19 mouse cellular contexts compared by ENCODE assay signal in the genomic region with DNA sequence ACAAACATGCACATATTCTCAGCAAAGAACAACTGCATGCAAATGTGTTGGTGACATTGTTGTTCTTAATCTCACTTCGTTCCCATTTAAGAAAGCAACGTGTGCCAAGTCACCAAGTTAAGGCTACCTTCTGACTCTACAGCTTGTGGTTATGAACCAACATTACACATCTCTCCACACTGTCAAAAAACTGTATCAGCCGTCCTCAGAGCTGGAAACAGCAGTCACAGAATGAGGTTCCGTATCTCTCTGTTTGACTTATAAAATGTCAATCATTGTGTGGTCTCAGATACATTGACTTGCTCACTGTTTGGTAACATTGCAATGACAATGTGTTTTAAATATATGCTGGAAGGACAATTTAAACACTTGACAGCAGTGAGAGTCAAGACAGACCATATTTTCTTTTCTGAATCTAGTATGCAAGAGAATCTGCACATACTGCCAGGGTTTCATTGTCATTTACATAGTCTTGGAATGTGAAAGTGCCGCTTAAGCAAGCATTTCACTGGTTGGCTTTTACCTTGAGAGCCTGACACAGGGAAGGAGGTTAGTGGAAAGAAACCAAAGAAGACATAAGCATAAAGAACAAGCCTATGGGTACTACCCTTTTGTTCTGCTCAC. TPM values are rescaled to one million over a fixed set of nuclear protein-coding genes. Genes with fewer than 3 reads are reported as not detected.
DNase-seq lines count a peak whose midpoint lies in the region; ATAC-seq lines count a peak whose summit lies in the region.
"Had no signal": no experiment of that assay in that cellular context is flagged by ENCODE, and none has a peak within 500 bp of the region (broad histone marks: within the 10 kb centered on the region; RNA-seq: fewer than 3 reads in every experiment).

No protein-coding gene starts in this region.

- intact Hi-C loops in heart, postnatal 36 days (cut with DNase I): no loop called here

- H3K9me3 ChIP-seq in forebrain, embryonic 13.5 days (replicated peaks): no peaks in the 10 kb centered on the region
- no peaks in the 10 kb centered on the region for H3K9me3 ChIP-seq in forebrain, embryonic 10.5 days
- no peaks in the 10 kb centered on the region for H3K9me3 ChIP-seq in forebrain, embryonic 15.5 days
- H3K9me3 ChIP-seq in forebrain, embryonic 12.5 days: no peaks in the 10 kb centered on the region
- no peaks in the 10 kb centered on the region for H3K9me3 ChIP-seq in forebrain, embryonic 16.5 days (ENCODE audit: control insufficient read depth, low read length)
- H3K9me3 ChIP-seq: embryonic facial prominence, embryonic 13.5 days; embryonic facial prominence, embryonic 15.5 days had no signal

- WGBS in forebrain, embryonic 13.5 days: 87% methylated on average over 5 of the region's 5 CpGs
- WGBS in forebrain, embryonic 10.5 days: 90% methylated on average over 5 of the region's 5 CpGs
- 64% methylated on average over 5 of the region's 5 CpGs for WGBS in forebrain, embryonic 15.5 days
- WGBS in forebrain, embryonic 12.5 days: 85% methylated on average over 5 of the region's 5 CpGs
- WGBS in forebrain, embryonic 16.5 days: 64% methylated on average over 5 of the region's 5 CpGs

- H3K4me3 ChIP-seq in forebrain, embryonic 13.5 days: no peak overlapping the region
- no peak overlapping the region for H3K4me3 ChIP-seq in forebrain, embryonic 10.5 days
- no peak overlapping the region for H3K4me3 ChIP-seq in forebrain, embryonic 15.5 days
- no peak overlapping the region for H3K4me3 ChIP-seq in forebrain, embryonic 12.5 days (replicated peaks)
- H3K4me3 ChIP-seq in forebrain, embryonic 16.5 days (replicated peaks; ENCODE audit: low read length): no peak overlapping the region
- H3K4me3 ChIP-seq: embryonic facial prominence, embryonic 13.5 days; embryonic facial prominence, embryonic 15.5 days; erythroblast, embryonic 14.5 days had no signal

- no peak overlapping the region for H3K9ac ChIP-seq in forebrain, embryonic 13.5 days
- H3K9ac ChIP-seq in forebrain, embryonic 15.5 days (replicated peaks): no peak overlapping the region
- H3K9ac ChIP-seq in forebrain, embryonic 12.5 days: no peak overlapping the region
- H3K9ac ChIP-seq in forebrain, embryonic 16.5 days (replicated peaks; ENCODE audit: low read depth, low read length): no peak overlapping the region
- H3K9ac ChIP-seq: embryonic facial prominence, embryonic 13.5 days; embryonic facial prominence, embryonic 15.5 days had no signal

- peaks cover 26% of the 10 kb centered on the region; the same call in 1 of the 2 replicates for H3K4me1 ChIP-seq in forebrain, embryonic 13.5 days
- peaks cover 13% of the 10 kb centered on the region for H3K4me1 ChIP-seq in forebrain, embryonic 10.5 days
- peaks cover 13% of the 10 kb centered on the region; the same call in 1 of the 2 replicates for H3K4me1 ChIP-seq in forebrain, embryonic 15.5 days
- H3K4me1 ChIP-seq in forebrain, embryonic 12.5 days: peaks cover 11% of the 10 kb centered on the region
- peaks cover 16% of the 10 kb centered on the region for H3K4me1 ChIP-seq in forebrain, embryonic 16.5 days (replicated peaks; ENCODE audit: control insufficient read depth, insufficient read depth, low read length)
- H3K4me1 ChIP-seq: embryonic facial prominence, embryonic 13.5 days; embryonic facial prominence, embryonic 15.5 days had no signal

- ATAC-seq in forebrain, embryonic 13.5 days: peak; percentile 24; the same call in 1 of the 2 replicates
- peak; percentile 61; the same call in 1 of the 2 replicates for ATAC-seq in forebrain, embryonic 15.5 days (replicated peaks)
- no peak for ATAC-seq in forebrain, embryonic 12.5 days (ENCODE audit: low FRiP score)
- 0 out of 2 replicates have a peak, but pooled peaks have one; percentile 35 for ATAC-seq in forebrain, embryonic 16.5 days

- H3K27ac ChIP-seq in forebrain, embryonic 13.5 days: no peak overlapping the region
- H3K27ac ChIP-seq in forebrain, embryonic 10.5 days: no peak overlapping the region
- no peak overlapping the region for H3K27ac ChIP-seq in forebrain, embryonic 15.5 days (replicated peaks)
- no peak overlapping the region for H3K27ac ChIP-seq in forebrain, embryonic 12.5 days
- H3K27ac ChIP-seq in forebrain, embryonic 16.5 days (ENCODE audit: low read length): no peak overlapping the region
- H3K27ac ChIP-seq: embryonic facial prominence, embryonic 13.5 days; embryonic facial prominence, embryonic 15.5 days had no signal

- no peak overlapping the region for H3K4me2 ChIP-seq in forebrain, embryonic 13.5 days
- no peak overlapping the region for H3K4me2 ChIP-seq in forebrain, embryonic 15.5 days (replicated peaks)
- no peak overlapping the region for H3K4me2 ChIP-seq in forebrain, embryonic 12.5 days
- no peak overlapping the region for H3K4me2 ChIP-seq in forebrain, embryonic 16.5 days (ENCODE audit: low read length)
- H3K4me2 ChIP-seq: embryonic facial prominence, embryonic 13.5 days; embryonic facial prominence, embryonic 15.5 days had no signal

- no peaks in the 10 kb centered on the region for H3K36me3 ChIP-seq in forebrain, embryonic 13.5 days (ENCODE audit: poor library complexity, severe bottlenecking)
- no peaks in the 10 kb centered on the region for H3K36me3 ChIP-seq in forebrain, embryonic 10.5 days (replicated peaks)
- H3K36me3 ChIP-seq in forebrain, embryonic 15.5 days: no peaks in the 10 kb centered on the region
- no peaks in the 10 kb centered on the region for H3K36me3 ChIP-seq in forebrain, embryonic 12.5 days (replicated peaks)
- H3K36me3 ChIP-seq in forebrain, embryonic 16.5 days (ENCODE audit: control insufficient read depth, insufficient read depth): no peaks in the 10 kb centered on the region
- H3K36me3 ChIP-seq: embryonic facial prominence, embryonic 13.5 days; embryonic facial prominence, embryonic 15.5 days had no signal

- no peaks in the 10 kb centered on the region for H3K27me3 ChIP-seq in forebrain, embryonic 13.5 days
- H3K27me3 ChIP-seq in forebrain, embryonic 10.5 days (ENCODE audit: poor library complexity, severe bottlenecking): no peaks in the 10 kb centered on the region
- H3K27me3 ChIP-seq in forebrain, embryonic 15.5 days: no peaks in the 10 kb centered on the region
- no peaks in the 10 kb centered on the region for H3K27me3 ChIP-seq in forebrain, embryonic 12.5 days
- H3K27me3 ChIP-seq in forebrain, embryonic 16.5 days (replicated peaks; ENCODE audit: control insufficient read depth, insufficient read depth, low read length): no peaks in the 10 kb centered on the region
- H3K27me3 ChIP-seq: embryonic facial prominence, embryonic 13.5 days; embryonic facial prominence, embryonic 15.5 days had no signal

- DNase-seq in forebrain, embryonic 10.5 days (ENCODE audit: extremely low spot score, low spot score): no peak
- DNase-seq in heart, postnatal 36 days: no peak
- no peak for DNase-seq in adrenal gland, adult 8-10 months
- DNase-seq: adrenal gland, adult 2 months; adrenal gland, postnatal 14 days; adrenal gland, postnatal 36 days; cerebellum, adult 11-12 months; cerebellum, adult 2 months; cerebellum, adult 9-10 months; cerebellum, postnatal 10 days; cerebellum, postnatal 25 days; embryo, embryonic 11 days had no signal

RNA-seq across cellular contexts. Expression of a gene that starts 20.4 kb away (rescaled TPM):
- polyA plus RNA-seq in forebrain, embryonic 13.5 days (2015; fragmentation: Nextera tagmentation; extraction: Ambion mirVana): 27.6 and 31.2 TPM in 2 replicates
- polyA plus RNA-seq in forebrain, embryonic 10.5 days (2016; fragmentation: Nextera tagmentation; extraction: Ambion mirVana): 25.3 and 26.9 TPM in 2 replicates
- polyA plus RNA-seq in forebrain, embryonic 15.5 days (2015; fragmentation: Nextera tagmentation; extraction: Ambion mirVana): 28.9 and 29.9 TPM in 2 replicates
- 27.9 and 31.0 TPM in 2 replicates for polyA plus RNA-seq in forebrain, embryonic 12.5 days (2016; fragmentation: Nextera tagmentation; extraction: Ambion mirVana)
- polyA plus RNA-seq in forebrain, embryonic 16.5 days (2015; fragmentation: Nextera tagmentation; extraction: Ambion mirVana): 30.0 and 33.6 TPM in 2 replicates
- total RNA-seq in heart, postnatal 36 days (2021): 10 to 100 TPM; 16.8 to 22.2 TPM
- 10 to 100 TPM; 36.1 to 43.8 (median 39.6) TPM for total RNA-seq in adrenal gland, adult 8-10 months (2022)
